Mouse (Mus musculus) liver, adult (tissue): Measurements from ENCODE around the gene Tmem255b.
A peak's percentile ranks its signal among the peaks of the same experiment; 100 is the strongest.

ENCODE experiments used
- GATA4 ChIP-seq: IDR thresholded peaks from 2 replicates; pipeline ENCODE4 v1.6.1; 2014; ENCODE audit warnings: mild to moderate bottlenecking, low read length; ENCODE audit not compliant: insufficient replicate concordance

Gene Tmem255b

DNA sequence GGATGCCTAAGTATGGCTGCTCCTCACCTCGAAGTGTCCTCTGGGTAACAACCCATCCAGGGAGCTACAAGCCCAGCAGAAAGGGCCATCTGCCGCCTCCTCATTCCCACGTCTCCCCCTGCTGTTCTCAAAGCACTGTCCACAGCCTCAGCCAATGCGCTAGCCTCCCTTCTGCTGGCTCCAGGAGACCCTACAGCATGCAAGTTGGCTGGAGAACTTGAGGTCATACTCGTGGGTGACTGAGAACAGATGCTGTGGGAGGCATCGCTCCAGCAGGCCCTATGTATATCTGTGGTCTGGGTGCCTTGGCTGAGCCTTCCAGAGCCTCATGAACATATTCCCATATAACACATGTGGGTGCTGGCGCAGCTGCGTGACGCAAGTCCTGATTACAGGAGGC is 33.7 kb downstream of the Tmem255b start:
- no peak for TF ChIP-seq GATA4

DNA sequence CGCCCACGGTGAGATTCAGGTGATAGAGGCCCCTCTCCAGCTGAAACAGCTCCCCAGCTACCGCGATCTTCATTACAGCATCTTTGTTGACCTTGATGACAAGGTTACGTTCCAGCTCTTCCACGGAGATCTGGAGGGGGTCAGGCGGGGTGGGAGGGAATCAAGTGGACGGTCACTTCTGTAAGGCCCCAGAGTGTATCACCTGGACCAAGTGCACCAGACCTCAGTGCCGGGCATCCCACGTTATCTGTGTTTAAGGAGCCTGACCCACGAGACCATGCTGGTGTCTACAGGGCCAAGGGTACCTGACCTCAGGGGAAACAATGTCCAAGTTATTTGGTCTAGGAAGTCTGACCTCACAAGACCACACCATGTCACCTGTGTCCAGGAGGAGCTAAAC is 36.5 kb downstream of the Tmem255b start:
- TF ChIP-seq GATA4 = no peak

DNA sequence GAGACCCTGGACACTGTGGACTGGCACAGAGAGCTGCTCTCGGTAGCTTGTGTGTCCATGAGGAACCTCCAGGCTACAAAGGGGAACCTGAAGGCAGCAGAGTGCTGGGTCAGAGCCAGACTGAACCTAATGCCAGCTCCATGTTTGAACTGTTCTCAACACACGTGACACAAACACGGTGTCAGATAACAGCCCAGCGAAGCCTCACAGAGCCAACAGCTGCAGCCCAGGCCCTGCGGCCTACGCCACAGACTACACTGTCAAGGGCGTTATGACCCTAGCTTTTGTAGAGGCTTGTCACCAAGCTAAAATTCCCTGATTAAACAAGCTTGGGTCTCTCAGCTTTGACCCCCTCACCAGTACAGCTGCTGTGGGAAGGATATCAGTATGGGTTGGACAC is 37.3 kb downstream of the Tmem255b start:
- TF ChIP-seq GATA4 = peak; percentile 67; the same call in 1 of the 2 replicates

DNA sequence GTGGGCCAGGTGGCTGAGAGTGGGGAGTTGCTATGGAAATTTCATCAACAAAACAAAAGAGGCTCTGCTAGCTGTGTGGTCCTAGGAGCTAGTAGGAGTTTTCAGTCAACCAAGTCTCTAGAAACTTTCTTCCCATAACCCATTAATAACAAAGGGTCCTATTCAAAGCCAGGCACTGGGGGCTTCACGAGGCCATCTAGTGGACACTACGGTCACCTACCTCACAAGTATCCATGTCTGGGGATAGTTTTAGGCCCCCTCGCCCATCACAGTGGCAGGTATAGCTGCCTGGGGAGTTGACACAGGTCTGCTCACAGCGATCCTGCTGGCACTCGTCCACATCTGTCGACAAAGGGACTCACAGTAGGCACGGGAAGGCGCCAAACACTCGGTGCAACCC is 40.9 kb downstream of the Tmem255b start:
- TF ChIP-seq GATA4 = no peak

DNA sequence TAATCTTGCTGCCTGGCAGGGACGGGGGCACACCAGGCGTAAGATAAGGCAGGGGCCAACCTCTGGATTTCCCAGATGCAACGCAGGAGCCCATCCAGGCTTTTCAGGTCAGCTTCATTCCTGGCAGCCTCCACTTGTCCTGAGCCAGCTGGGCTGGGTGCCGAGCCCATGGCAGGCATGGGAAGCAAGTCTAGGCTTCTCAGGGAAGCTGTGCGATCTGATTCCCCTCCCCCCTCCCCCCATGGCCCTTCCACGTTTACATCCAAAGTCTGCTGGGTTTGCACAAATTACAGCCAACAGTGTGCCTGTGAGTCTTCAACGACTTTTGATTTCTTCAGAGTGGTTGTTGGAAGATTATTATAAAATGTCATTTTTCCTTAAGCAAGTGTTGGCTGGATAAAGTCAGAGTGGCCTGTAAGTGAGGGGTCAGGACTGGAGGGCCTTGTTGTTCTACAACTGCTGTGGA is 46.1 kb downstream of the Tmem255b start:
- TF ChIP-seq GATA4 = peak; percentile 54; the same call in 1 of the 2 replicates

DNA sequence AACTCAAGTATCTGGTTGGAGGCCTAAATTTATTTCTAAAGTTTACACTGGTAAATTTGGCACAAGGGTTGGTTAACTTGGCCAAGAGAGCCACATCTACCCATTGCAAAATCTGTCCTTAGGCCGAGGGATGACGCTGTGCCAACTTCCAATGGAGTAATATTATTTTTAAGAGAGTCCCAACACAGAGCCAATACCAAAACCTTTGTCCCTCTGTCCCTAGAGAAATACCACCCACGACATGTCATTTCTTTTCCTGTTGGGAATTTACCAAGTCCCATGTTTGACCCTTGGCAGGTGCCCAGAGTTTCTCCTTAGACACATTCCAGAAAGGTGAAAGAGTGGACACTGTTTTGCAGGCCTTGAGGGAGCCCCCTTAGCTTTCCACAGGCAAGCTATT is 46.6 kb downstream of the Tmem255b start:
- TF ChIP-seq GATA4 = no peak

DNA sequence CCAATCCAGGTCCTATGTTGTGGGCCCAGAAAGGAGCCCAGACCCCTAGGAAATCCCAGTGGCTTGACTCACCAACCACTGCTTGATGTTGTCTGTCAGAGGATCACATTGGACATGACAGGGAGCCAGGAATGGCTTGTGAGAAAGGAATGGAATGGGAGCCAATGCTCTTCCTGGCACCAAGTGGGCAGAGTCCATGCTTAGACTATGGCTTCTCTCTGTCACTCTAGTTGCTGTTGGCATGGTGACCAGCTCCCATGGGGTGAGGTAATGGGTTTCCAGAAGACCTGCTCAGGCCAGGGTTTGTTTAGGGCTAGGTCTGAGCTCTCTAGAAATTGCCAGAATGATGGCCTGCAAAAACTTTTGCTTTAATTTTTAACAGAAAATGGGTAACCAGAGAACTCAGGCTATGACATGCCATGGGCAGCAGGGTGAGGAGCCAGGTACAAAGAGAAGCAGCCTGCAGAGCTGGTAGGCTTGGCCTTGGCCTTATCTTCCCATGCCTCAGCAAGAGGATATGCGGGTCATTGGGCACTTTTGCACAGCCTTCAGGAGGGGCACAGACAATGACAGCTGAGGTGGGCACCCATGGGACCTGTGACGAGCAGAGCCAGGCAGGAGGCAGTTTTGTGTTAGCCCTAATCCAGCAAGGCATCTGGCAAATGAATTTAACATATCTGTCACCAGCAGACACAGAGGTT is 47.3 kb downstream of the Tmem255b start:
- TF ChIP-seq GATA4 = peak; percentile 31; the same call in 1 of the 2 replicates

DNA sequence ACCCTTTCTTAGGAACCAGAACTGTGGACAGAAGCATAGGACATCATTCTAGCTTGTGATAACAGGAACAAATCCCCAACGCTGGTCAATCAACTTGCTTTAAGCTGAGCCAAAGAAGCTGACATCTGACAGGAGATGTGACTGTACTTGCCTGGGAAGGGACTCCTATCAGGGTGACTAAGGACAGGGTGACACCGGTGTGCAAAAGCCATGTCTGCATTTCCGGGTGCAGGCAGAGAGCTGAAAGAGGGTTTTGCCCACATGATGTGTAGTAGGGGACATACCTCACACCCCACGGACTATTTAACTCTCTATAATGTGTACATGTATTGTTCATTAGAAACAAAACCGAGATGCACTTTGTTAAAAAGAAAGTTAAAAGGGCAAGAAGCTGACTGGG is 48.2 kb downstream of the Tmem255b start:
- no peak for TF ChIP-seq GATA4

DNA sequence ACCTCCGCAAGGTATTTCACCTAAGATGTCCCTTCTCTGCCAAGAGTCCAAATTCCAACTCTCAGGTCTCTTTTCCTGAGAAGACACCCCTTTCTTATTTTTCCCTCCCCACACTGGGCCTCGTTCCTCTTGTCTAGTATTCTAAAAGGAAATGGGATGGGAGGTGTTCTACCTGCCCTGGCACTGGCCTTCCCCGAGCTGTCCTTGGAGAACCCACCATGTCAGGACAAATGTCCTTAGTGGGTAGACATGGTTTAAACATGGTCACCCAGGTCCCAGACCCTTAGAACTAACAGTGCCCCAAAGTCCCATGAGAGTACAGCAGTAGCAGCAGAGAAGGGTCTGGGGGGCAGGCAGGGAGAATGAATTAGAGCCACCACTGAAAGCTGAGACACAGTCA is 54.4 kb downstream of the Tmem255b start:
- TF ChIP-seq GATA4 = no peak

DNA sequence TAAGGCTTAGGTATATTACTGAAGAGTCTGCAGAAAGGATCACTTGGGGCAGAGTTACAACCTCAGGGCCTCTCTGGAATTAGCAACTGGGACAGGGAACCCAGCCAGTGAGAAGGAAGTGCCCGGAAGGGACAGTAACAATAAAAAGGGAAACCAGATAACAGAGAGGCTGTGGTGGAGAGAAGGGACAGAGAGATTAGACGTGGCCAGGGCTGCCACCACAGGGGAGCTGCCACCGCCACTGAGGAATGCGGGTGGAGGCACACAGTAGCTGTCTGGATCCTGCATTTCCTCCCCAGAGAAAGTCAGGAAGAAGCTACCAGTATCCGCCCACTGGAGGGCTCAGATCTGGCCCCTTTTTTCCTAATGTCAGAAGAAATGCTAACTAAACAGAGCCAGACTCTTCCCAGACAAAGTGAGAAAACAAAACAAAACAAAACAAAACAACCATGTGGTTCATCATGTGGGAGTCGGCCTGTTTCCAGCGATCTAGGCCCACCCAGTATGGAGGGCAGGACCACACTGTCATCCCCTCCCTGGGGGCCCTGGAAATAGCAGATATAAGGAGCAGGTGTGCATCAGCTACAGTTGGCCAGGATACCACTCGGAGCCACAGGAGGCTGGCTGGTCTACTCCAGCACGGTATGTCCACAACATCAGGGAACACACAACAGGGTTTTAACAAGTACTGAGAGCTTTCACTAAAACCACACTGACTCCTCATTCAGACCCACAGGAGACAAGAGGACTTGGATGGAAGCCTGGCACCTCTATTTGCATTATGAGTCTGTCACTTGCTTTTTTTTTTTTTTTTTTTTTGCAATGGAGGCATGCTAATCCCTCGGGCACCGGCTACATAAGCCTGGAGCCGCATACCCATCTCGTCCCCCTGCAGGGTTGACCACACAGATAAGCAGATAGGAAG is 55.3 kb downstream of the Tmem255b start:
- TF ChIP-seq GATA4 = peak; percentile 97

DNA sequence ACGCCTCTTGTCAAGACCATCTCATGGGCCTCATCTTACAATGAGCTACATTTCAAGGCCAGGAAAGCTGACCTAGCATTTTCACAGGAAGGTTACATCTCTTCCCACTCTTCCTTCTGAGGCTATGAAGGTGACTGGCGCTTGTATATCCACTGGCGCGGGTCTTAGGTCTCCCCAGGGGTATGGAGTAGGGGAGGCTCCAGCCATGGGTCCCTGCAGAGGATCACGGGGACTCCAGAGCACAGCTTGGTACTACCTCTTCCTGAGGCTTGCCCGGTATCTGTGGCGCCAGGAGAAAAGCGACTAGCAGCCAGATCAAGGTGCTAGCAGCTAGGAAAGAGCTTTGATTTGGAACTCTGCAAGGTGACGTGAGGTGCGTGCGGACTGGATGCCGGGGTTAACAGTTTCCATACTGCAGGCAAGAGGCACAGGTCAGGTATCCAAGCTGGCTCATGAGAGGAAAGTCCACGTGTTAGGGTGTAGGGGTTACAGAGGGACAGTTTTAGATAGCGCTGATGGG is 56.6 kb downstream of the Tmem255b start:
- TF ChIP-seq GATA4 = no peak

DNA sequence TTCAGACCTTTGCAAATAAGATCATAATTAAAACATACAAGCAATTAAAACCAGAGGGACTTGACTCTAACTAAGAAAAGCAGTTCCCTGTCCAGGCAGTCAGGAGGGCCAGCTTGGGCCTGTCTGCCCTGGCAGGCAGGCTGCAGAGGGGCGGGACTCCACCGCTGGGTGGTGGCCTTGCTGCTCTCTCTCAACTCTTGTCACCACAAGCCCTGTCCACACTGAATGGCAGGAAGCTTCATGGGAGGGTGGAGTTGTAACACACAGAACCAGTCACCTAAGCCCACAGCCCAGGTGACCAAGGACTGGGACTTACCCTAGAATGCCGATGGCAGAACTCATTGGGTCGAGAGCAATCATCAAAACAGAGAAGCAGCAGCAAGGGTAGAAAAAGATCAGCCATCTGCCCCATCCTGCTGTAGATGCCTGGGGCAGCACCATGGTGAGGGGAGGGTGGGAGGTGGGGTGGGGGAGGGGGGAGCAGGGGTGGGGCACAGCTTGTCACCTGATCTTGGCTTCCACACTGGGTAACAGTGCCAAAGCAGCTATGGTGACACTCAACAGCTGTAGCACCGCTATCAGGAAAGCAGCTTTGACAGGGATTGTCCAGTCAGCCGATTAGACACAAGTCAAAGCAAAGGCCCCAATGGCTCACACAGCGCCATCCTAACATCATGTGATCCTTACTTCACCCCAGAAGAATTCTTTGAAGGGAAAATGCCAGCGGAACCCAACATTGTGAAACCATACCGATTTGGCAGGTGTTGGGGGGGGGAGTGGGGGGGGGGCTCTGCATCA is 57.4 kb downstream of the Tmem255b start:
- TF ChIP-seq GATA4 = no peak

DNA sequence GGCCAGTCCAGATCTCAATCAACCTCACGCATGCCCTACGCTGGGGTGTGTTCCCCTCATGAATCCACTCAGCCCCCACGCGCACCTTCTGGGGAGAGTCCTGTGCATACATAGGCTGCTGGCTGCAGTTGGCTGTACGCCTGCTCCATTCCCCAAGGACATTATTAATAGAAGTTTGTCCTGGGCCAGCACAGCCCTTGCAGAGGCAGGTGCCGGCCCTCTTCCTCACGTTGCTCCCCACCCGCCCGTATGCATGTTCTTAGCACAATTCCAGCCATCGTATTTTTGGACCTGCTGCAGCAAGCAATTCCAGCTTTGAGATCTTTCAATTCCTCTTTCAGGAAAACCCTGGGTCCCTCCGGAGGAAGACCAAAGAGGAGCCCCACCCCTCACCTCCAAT is 58.0 kb downstream of the Tmem255b start:
- no peak for TF ChIP-seq GATA4

DNA sequence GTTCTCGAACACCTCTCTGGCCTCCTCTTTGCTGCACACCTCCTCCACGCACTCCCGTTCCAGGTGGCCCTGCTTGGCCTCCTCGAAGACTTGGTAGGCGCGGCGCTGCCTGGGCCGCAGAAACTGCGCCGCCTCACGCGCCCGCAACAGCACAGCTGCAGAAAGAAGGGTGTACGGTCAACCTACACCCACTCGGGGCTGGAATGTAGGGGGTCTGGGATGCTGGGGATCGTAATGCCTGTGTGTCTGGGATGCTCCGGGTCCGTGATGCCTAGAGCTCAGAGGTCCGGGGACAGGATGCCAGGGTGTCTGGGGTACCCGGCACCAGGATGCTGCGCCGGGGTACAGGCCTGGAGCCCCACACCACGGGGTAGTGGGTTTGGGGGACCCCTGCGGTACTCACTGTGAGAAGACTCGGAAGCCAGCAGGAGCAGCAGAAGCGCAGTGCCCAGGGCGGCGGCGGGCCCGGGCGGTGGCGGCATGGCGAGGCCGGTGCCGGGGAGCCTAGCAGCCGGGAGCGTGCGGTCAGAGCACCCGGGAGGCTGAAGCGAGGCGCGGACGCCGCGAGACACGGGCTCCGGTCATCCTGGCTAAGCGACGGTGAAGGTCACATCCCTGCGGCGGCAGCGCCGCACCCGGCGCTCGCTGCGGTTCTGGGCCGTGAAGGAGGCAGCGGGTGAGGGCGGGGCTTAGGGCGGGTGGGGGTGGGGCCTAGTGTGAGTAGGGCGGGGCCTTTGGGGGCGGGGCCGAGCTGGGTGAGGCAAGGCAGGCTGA is 59.1 kb downstream of the Tmem255b start, which contains the start of gene Gas6:
Gene Gas6, minus strand, starts transcription at position 633 of the 774 bp plus-strand sequence.
- TF ChIP-seq GATA4 = no peak
